Mouse (Mus musculus) CH12.LX (cell line): Measurements from ENCODE around the gene Cngb1. TPM values are rescaled to one million over a fixed set of nuclear protein-coding genes. Genes with fewer than 3 reads are reported as not detected.
A peak's percentile ranks its signal among the peaks of the same experiment; 100 is the strongest.

Experiments
- DNase-seq: peaks from one replicate; pipeline ENCODE4 v3.0.0-alpha.2; 2013; ENCODE audit errors: extremely low read depth
- H3K27ac ChIP-seq: 2 replicates; pipeline ENCODE4 v1.5.1; 2012; ENCODE audit warnings: low read depth, mild to moderate bottlenecking, control low read depth, moderate library complexity; ENCODE audit not compliant: insufficient read depth
- H3K27me3 ChIP-seq: replicated peaks from 2 replicates; pipeline ENCODE3; 2012; ENCODE audit warnings: inconsistent platforms
- H3K36me3 ChIP-seq, 2 experiments: replicated peaks in 1 of 2; 2 replicates each; pipeline versions ENCODE3 to v1.6.1; 2012; ENCODE audit warnings: inconsistent platforms in 1 of 2, low read length in 1 of 2, mild to moderate bottlenecking in 1 of 2, mixed read lengths in 1 of 2, moderate library complexity in 1 of 2; ENCODE audit not compliant: control insufficient read depth in 1 of 2, insufficient read depth in 1 of 2
- H3K4me1 ChIP-seq, 2 experiments: 2 replicates each; pipeline ENCODE4 v1.6.1; 2012; ENCODE audit warnings: inconsistent platforms in 1 of 2, moderate library complexity in 1 of 2; ENCODE audit not compliant: insufficient read depth in 2 of 2, control insufficient read depth in 1 of 2
- H3K4me2 ChIP-seq: 2 replicates; pipeline ENCODE4 v1.6.1; 2012; ENCODE audit warnings: low read depth, mild to moderate bottlenecking, control low read depth; ENCODE audit not compliant: poor library complexity, insufficient read depth, severe bottlenecking
- H3K4me3 ChIP-seq, 3 experiments: fragments of 150-350 bp in 1 of 3; sonication (generic) in 1 of 3; replicated peaks in 1 of 3; 2 replicates each; pipeline versions ENCODE3 to v1.5.1; 2011 to 2012; ENCODE audit warnings: low read depth in 2 of 3, low read length in 2 of 3, mild to moderate bottlenecking in 2 of 3, moderate library complexity in 2 of 3, control low read depth in 1 of 3, improper control_type of control experiment in 1 of 3, inconsistent platforms in 1 of 3, mixed read lengths in 1 of 3; ENCODE audit not compliant: poor library complexity in 1 of 3
- H3K79me2 ChIP-seq: replicated peaks from 2 replicates; pipeline ENCODE4 v1.6.1; 2012; ENCODE audit warnings: mild to moderate bottlenecking, moderate library complexity; ENCODE audit not compliant: control insufficient read depth, poor library complexity, insufficient read depth, severe bottlenecking; ENCODE audit errors: extremely low read depth
- H3K9ac ChIP-seq: 2 replicates; pipeline ENCODE4 v1.6.1; 2012; ENCODE audit warnings: low read depth, mild to moderate bottlenecking, control low read depth, moderate library complexity; ENCODE audit not compliant: insufficient read depth
- H3K9me3 ChIP-seq: replicated peaks from 2 replicates; pipeline ENCODE3; 2012; ENCODE audit warnings: low read length, inconsistent platforms, mixed read lengths
- CHD1 ChIP-seq: IDR thresholded peaks from 2 replicates; pipeline ENCODE4 v1.6.1; 2012; ENCODE audit warnings: low read depth, low read length, improper control_type of control experiment, inconsistent platforms
- CHD2 ChIP-seq: IDR thresholded peaks from 2 replicates; pipeline ENCODE4 v1.6.1; 2011; ENCODE audit warnings: low read length, improper control_type of control experiment
- CTCF ChIP-seq, 2 experiments: IDR thresholded peaks in 1 of 2; conservative IDR thresholded peaks in 1 of 2; 2 replicates each; pipeline ENCODE4 v1.5.1; 2011 to 2012; ENCODE audit warnings: low read depth in 2 of 2, low read length in 2 of 2, improper control_type of control experiment in 1 of 2, inconsistent platforms in 1 of 2, mild to moderate bottlenecking in 1 of 2, moderate library complexity in 1 of 2
- E2F4 ChIP-seq: IDR thresholded peaks from 2 replicates; pipeline ENCODE4 v1.6.1; 2011; ENCODE audit warnings: low read depth, low read length, improper control_type of control experiment; ENCODE audit not compliant: insufficient replicate concordance
- ELF1 ChIP-seq: IDR thresholded peaks from 2 replicates; pipeline ENCODE4 v1.6.1; 2014; ENCODE audit warnings: low read depth, mild to moderate bottlenecking, inconsistent platforms, low read length, improper control_type of control experiment
- EP300 ChIP-seq: IDR thresholded peaks from 2 replicates; pipeline ENCODE4 v1.6.1; 2011; ENCODE audit warnings: low read length, improper control_type of control experiment
- HCFC1 ChIP-seq: IDR thresholded peaks from 2 replicates; pipeline ENCODE4 v1.6.1; 2012; ENCODE audit warnings: low read depth, mild to moderate bottlenecking, inconsistent platforms, low read length, improper control_type of control experiment
- IRF4 ChIP-seq: IDR thresholded peaks from 2 replicates; pipeline ENCODE4 v1.6.1; 2014; ENCODE audit warnings: low read depth, mild to moderate bottlenecking, inconsistent platforms, low read length, improper control_type of control experiment
- JUND ChIP-seq: conservative IDR thresholded peaks from 2 replicates; pipeline ENCODE4 v1.6.1; 2011; ENCODE audit warnings: low read depth, low read length, improper control_type of control experiment
- KAT2A ChIP-seq: IDR thresholded peaks from 2 replicates; pipeline ENCODE4 v1.6.1; 2012; ENCODE audit warnings: low read length, improper control_type of control experiment, inconsistent platforms; ENCODE audit not compliant: insufficient replicate concordance
- MAZ ChIP-seq: IDR thresholded peaks from 2 replicates; pipeline ENCODE4 v1.6.1; 2012; ENCODE audit warnings: low read depth, mild to moderate bottlenecking, inconsistent platforms, low read length, improper control_type of control experiment, moderate library complexity
- MEF2A ChIP-seq: IDR thresholded peaks from 2 replicates; pipeline ENCODE4 v1.6.1; 2014; ENCODE audit warnings: low read depth, mild to moderate bottlenecking, inconsistent platforms, low read length, improper control_type of control experiment, borderline replicate concordance
- MXI1 ChIP-seq: IDR thresholded peaks from 2 replicates; pipeline ENCODE4 v1.6.1; 2011; ENCODE audit warnings: mild to moderate bottlenecking, low read depth, low read length, improper control_type of control experiment
- MYC ChIP-seq: IDR thresholded peaks from 2 replicates; pipeline ENCODE4 v1.6.1; 2011; ENCODE audit warnings: low read depth, mild to moderate bottlenecking, improper control_type of control experiment, low read length
- PAX5 ChIP-seq: IDR thresholded peaks from 2 replicates; pipeline ENCODE4 v1.6.1; 2012; ENCODE audit warnings: low read length, inconsistent platforms, mixed read lengths
- POLR2A ChIP-seq: IDR thresholded peaks from 2 replicates; pipeline ENCODE4 v1.6.1; 2011; ENCODE audit warnings: low read depth, mild to moderate bottlenecking, improper control_type of control experiment, low read length
- POLR2AphosphoS2 ChIP-seq: IDR thresholded peaks from 2 replicates; pipeline ENCODE4 v1.6.1; 2011; ENCODE audit warnings: low read depth, low read length, improper control_type of control experiment
- RAD21 ChIP-seq: IDR thresholded peaks from 2 replicates; pipeline ENCODE4 v1.6.1; 2011; ENCODE audit warnings: low read depth, mild to moderate bottlenecking, low read length, improper control_type of control experiment, moderate library complexity
- SIN3A ChIP-seq: IDR thresholded peaks from 2 replicates; pipeline ENCODE4 v1.6.1; 2012; ENCODE audit warnings: low read length, improper control_type of control experiment, inconsistent platforms
- SMC3 ChIP-seq: IDR thresholded peaks from 2 replicates; pipeline ENCODE4 v1.6.1; 2011; ENCODE audit warnings: low read depth, low read length, improper control_type of control experiment
- TCF12 ChIP-seq: IDR thresholded peaks from 2 replicates; pipeline ENCODE4 v1.6.1; 2014; ENCODE audit warnings: low read depth, mild to moderate bottlenecking, inconsistent platforms, low read length, improper control_type of control experiment
- UBTF ChIP-seq: IDR thresholded peaks from 2 replicates; pipeline ENCODE4 v1.6.1; 2012; ENCODE audit warnings: low read depth, mild to moderate bottlenecking, inconsistent platforms, low read length, improper control_type of control experiment, moderate library complexity
- USF1 ChIP-seq: IDR thresholded peaks from 2 replicates; pipeline ENCODE4 v1.6.1; 2014; ENCODE audit warnings: low read depth, mild to moderate bottlenecking, inconsistent platforms, low read length, improper control_type of control experiment
- ZC3H11A ChIP-seq: IDR thresholded peaks from 2 replicates; pipeline ENCODE4 v1.6.1; 2012; ENCODE audit warnings: low read depth, mild to moderate bottlenecking, inconsistent platforms, low read length, improper control_type of control experiment
- dilution Hi-C: fragments of 300-500 bp; cut with MboI; formaldehyde crosslinking; loops from 2 replicates; pipeline ENCODE4 v1.14.3; 2020; ENCODE audit warnings: low sequenced_read_pairs; ENCODE audit not compliant: extremely low pct_unique_long_range_greater_than_20kb, extremely low pct_ligation_motif_present
- in situ Hi-C: fragments of 300-500 bp; cut with MboI; formaldehyde crosslinking; loops from 3 replicates; pipeline ENCODE4 v1.14.3; 2019; ENCODE audit warnings: low sequenced_read_pairs, low pct_ligation_motif_present, low pct_unique_long_range_greater_than_20kb, mixed read lengths
- polyA plus RNA-seq: library from polyadenylated mRNA; unstranded; fragments of >175 nt; gene quantifications from 2 replicates; pipeline ENCODE4 v1.2.1, GENCODE M21; 2012; ENCODE audit warnings: low read depth; ENCODE audit not compliant: insufficient read length
- total RNA-seq, 2 experiments: library from RNA; depleted of rRNA; stranded (reverse); fragments of 300-350 nt in 1 of 2; fragments of >200 nt in 1 of 2; gene quantifications; 2 replicates each; pipeline ENCODE4 v1.2.3; 2012 to 2014

The Cngb1 gene
- total and polyA plus RNA-seq, 3 experiments: not detected

DNA sequence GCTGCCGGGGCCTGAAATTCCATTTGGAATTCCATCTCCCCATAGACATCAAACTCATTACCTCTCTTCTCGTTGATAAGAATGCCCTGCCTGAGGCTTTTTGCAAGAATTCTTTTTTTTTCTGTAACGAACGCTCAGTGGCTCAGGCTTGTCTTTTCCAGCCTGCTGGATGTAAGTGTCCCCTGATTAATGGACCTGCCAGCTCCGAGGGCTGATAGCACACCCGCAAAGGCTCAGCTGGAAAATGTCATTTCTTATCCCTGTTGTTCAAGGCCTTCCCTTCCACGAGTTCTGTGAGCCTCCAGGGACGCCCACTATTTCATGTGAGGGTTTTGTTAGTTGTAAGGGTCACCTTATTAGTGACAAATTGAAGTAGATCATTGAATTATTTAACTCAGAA, 100.4 kb downstream of the Cngb1 start:
- no peak for DNase-seq
- in situ Hi-C loops: loop anchor here (10.0 to 25.0 kb wide), 2 partner anchors 71 to 119 kb away; partner anchors contain the start of gene Katnb1
- Histone ChIP-seq H3K79me2 (no peaks in the 10 kb centered on the region), H3K4me1 (peaks cover 0 to 6% of the 10 kb centered on the region in 2 experiments; a peak in 2 of 4 replicates), H3K4me3 (no peak overlapping the region), H3K9ac (no peak overlapping the region), H3K9me3 (no peaks in the 10 kb centered on the region), H3K27ac (no peak overlapping the region), H3K36me3 (no peaks in the 10 kb centered on the region), H3K27me3 (peaks cover 2% of the 10 kb centered on the region), H3K4me2 (no peak overlapping the region)
- dilution Hi-C loops: no loop called here
- TF ChIP-seq E2F4 (no peak), MEF2A (no peak), EP300 (no peak), MYC (no peak), JUND (no peak), CHD1 (no peak), RAD21 (no peak), SIN3A (no peak), ELF1 (no peak), UBTF (no peak), IRF4 (no peak), ZC3H11A (no peak), CTCF (conservative IDR thresholded peaks at IDR 0.05 in 1 of 2, IDR thresholded peaks at IDR 0.05 in 1 of 2; ENCODE audit: low read depth in 2 of 2, low read length in 2 of 2) (no peak), CHD2 (no peak), POLR2A (no peak), PAX5 (no peak), USF1 (no peak), POLR2AphosphoS2 (no peak), MXI1 (no peak)

DNA sequence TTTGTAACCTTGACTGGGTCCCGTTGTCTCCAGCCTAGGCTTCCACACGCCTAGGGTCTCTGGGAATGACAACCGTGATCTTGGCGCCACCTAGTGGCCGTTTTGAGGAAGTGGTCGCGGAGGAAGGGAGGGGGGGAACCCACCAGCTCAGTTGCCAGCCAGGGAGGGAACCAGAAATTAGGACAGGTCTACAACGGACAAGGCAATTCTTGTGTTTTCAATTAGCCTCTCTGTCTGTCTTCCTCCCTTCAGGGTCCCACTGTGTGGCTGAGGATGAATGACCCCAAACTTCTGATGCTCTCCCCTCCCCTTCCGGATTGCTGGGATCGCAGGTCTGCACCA, 102.4 kb downstream of the Cngb1 start:
- H3K9ac ChIP-seq: no peak overlapping the region
- no peaks in the 10 kb centered on the region for H3K79me2 ChIP-seq
- H3K27ac ChIP-seq: no peak overlapping the region
- TF ChIP-seq KAT2A: no peak
- TF ChIP-seq CTCF (conservative IDR thresholded peaks at IDR 0.05 in 1 of 2, IDR thresholded peaks at IDR 0.05 in 1 of 2; ENCODE audit: low read depth in 2 of 2, low read length in 2 of 2): peak; percentile 69 to 96
- peak; percentile 92 for TF ChIP-seq RAD21
- TF ChIP-seq TCF12: no peak
- TF ChIP-seq HCFC1: no peak
- TF ChIP-seq MAZ: peak; percentile 73; the same call in 1 of the 2 replicates
- peak; percentile 64 for TF ChIP-seq ZC3H11A
- peak; percentile 94 for TF ChIP-seq SMC3
- peaks cover 0 to 6% of the 10 kb centered on the region in 2 experiments; a peak in 2 of 4 replicates for H3K4me1 ChIP-seq
- H3K36me3 ChIP-seq: no peaks in the 10 kb centered on the region
- no peak overlapping the region for H3K4me2 ChIP-seq
- no peaks in the 10 kb centered on the region for H3K9me3 ChIP-seq
- dilution Hi-C loops: no loop called here
- in situ Hi-C loops: loop anchor here (5.0 to 25.0 kb wide), 3 partner anchors 69 to 262 kb away; partner anchors contain the start of gene Katnb1
- H3K27me3 ChIP-seq: peaks cover 2% of the 10 kb centered on the region
- no peak overlapping the region for H3K4me3 ChIP-seq
- peak; percentile 65 for DNase-seq
